Mouse (Mus musculus) heart, postnatal 36 days (tissue): ENCODE results near the gene Slc5a2. TPM values are rescaled to one million over a fixed set of nuclear protein-coding genes. Genes with fewer than 3 reads are reported as not detected.

Experiments used
- DNase-seq, 2 experiments: peaks; one replicate each; pipeline ENCODE4 v3.0.0; 2021 to 2022
- intact Hi-C: fragments of 180-260 bp; cut with DNase I; formaldehyde crosslinking; loops from one replicate; pipeline ENCODE4 v1.15.1; 2025
- total RNA-seq, 2 experiments: library from RNA; stranded (reverse); gene quantifications; 2 replicates each; pipeline ENCODE4 v1.2.3; 2021

The Slc5a2 gene
- total RNA-seq, result not detected

GRCm38 (mm10) chr7:128265411-128265810 is at the start of gene Slc5a2:
Slc5a2 (plus strand) TSS chr7:128265657.
- intact Hi-C loops, result no loop called here

GRCm38 (mm10) chr7:128219952-128220351 is 45.5 kb upstream of the Slc5a2 start:
- no peak for DNase-seq
- intact Hi-C loops, result no loop called here

More at GRCm38 (mm10) chr7:128265411-128265810, at the start of gene Slc5a2:
- no peak for DNase-seq

- DNase-seq, result no peak
- intact Hi-C loops, result no loop called here
Measured at GRCm38 (mm10) chr7:128220936-128221335, 44.5 kb upstream of the Slc5a2 start.

DNA sequence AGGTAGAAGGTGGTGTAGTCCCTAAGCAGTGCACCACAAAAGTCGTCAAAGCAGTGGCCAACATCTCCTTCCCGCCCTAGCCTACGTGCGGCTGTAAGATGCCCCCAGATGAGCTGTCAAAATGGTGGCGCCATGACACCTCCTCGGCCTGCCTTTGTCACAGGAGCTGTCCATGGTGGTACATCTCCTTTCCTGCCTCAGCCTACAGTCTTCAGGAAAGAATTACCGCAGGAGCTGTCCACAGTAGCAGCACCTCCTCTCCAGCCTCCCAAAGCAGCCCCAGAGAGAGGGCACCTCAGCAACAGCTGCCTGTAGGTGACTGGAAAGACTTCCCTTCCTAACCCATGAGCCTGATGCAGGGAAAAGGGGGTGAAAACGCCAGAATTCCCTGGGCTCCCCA is 33.7 kb upstream of the Slc5a2 start:
- DNase-seq, result no peak
- intact Hi-C loops, result no loop called here

DNA sequence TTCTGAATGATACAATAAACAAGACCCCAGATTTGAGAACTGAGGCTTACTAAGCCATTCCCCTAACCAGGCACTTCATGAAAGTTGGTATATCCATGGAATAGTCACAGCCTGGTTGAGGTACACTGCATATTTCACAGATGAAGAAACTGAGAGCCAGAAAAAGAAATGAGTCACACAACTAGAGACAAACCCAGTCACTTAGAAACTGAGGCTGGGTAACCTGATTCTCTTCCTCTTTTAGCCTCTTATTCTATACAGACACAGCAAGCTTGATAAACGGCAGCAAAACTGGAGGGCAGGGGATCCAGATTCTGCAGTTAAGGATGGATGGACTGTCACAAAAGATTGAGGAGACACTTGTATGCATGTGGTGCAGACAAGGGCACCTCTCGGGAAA is 30.7 kb upstream of the Slc5a2 start:
- intact Hi-C loops, result no loop called here
- DNase-seq, result no peak

DNA sequence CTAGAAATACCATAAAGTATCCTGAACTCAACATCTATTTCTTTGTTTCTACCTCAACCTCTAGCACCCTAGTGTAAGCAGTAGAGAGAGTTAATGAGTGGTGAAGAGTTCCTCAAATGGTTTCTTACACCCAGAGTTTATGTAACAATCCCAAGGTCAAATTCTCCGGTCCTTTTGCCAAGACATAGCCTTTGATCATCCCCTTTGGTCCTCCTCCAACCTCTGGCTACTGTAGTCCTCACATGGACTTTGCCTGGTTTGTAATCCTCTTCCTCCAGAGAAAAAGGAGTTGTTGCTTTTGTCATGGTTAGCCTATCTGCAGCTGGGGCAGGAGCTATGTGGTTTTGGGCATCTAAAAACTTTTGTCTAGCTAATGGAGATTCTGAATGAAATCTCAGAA is 30.0 kb upstream of the Slc5a2 start:
- no peak for DNase-seq
- intact Hi-C loops, result no loop called here

GRCm38 (mm10) chr7:128236426-128236825 is 29.0 kb upstream of the Slc5a2 start:
- DNase-seq, result no peak
- intact Hi-C loops, result no loop called here

GRCm38 (mm10) chr7:128236856-128237592 is 28.4 kb upstream of the Slc5a2 start, which contains the start of gene Armc5:
Armc5 (plus strand) TSS chr7:128237342.
- intact Hi-C loops, result loop anchor here (1.0 kb wide), 1 partner anchor 108 kb away; no protein-coding TSS in a partner anchor

GRCm38 (mm10) chr7:128237593-128237926 is 27.9 kb upstream of the Slc5a2 start:
- DNase-seq, result no peak
- intact Hi-C loops, result loop anchor here (1.0 kb wide), 1 partner anchor 108 kb away; no protein-coding TSS in a partner anchor

More at GRCm38 (mm10) chr7:128236856-128237592, 28.4 kb upstream of the Slc5a2 start, which contains the start of gene Armc5:
- DNase-seq, result peak; percentile 89 to 93

DNA sequence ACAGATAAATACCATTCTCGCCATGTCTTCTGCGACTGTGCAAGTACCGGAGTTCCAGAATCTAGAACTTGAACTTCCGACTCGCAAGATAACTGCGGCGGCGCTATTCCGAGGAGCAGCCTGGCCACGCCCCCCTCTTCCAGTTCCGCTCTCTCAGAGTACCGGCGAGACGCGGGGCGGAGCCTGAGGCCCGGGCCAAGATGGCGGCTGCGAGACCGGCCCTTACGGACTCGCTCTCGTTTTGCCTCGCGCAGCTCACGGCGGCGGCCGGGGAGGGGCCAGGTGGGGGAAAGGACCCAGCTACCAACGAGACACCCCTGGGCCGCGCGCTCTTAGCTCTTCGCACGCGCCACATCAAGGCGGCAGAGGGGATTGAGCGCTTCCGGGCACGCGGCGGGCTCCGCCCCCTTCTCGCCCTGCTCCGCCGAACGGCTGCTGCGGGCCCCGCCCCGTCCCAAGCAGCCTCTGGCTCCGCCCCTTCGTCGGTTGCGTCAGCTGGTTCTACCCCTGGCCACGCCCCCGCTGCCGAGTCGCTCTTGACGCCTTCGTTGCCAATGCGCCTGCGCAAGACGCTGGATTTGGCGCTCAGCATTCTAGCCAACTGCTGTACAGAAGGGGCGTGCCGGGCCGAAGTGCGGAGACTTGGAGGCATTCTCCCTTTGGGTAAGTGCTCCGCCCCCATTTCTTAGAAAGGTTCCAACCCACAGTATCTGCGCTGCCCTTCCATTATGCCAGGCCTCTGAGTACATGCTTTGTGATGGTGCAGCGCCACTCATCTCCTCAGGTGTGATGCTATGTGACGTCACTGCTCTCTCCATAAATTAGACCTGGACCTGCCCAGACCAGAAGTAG is 27.3 kb upstream of the Slc5a2 start, which contains the start of gene 9130023H24Rik:
Gene 9130023H24Rik, minus strand, starts transcription at position 105 of the 852 bp plus-strand sequence.
- intact Hi-C loops, result loop anchor here (1.0 kb wide), 1 partner anchor 107 kb away; no protein-coding TSS in a partner anchor
- peak; percentile 100 for DNase-seq

GRCm38 (mm10) chr7:128238991-128239390 is 26.5 kb upstream of the Slc5a2 start:
- intact Hi-C loops, result no loop called here
- DNase-seq, result no peak

- intact Hi-C loops, result loop anchor here (5.0 kb wide), 1 partner anchor 452 kb away; no protein-coding TSS in a partner anchor
- DNase-seq, result no peak
Measured at GRCm38 (mm10) chr7:128240131-128240784, 25.2 kb upstream of the Slc5a2 start.

- intact Hi-C loops, result loop anchor here (5.0 kb wide), 1 partner anchor 450 kb away; no protein-coding TSS in a partner anchor
- DNase-seq, result no peak
Measured at GRCm38 (mm10) chr7:128242331-128242730, 23.1 kb upstream of the Slc5a2 start.

- no peak for DNase-seq
- intact Hi-C loops, result loop anchor here (5.0 kb wide), 1 partner anchor 448 kb away; no protein-coding TSS in a partner anchor
Measured at GRCm38 (mm10) chr7:128243921-128244320, 21.5 kb upstream of the Slc5a2 start.

DNA sequence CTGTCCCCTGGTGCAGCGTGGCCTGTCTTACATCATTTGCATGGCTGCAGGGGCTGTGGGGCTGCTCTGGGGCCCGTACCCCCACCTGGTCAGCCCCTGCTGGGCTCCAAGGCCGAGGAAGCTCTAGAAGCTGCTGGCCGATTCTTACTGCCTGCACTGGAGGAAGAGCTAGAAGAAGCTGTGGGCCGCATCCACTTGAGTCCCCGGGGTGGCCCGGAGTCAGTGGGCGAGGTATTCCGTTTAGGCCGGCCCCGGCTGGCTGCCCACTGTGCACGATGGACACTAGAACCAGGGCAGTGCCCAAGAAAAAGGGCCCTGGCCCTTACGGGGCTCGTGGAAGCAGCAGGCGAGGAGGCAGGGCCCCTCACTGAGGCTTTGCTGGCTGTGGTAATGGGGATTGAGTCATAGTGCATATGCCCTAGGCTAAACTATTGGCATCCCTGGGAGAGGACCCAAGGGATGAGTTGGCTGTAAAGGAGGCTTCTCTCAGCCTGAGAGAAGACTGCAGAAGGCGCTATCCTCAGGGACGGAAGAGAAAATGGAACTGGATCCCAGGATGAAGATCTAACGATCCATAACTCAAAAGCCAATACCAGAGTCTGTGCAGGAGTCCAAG is 20.9 kb upstream of the Slc5a2 start:
- intact Hi-C loops, result loop anchor here (5.0 kb wide), 4 partner anchors 53 to 463 kb away; partner anchors contain the start of genes BC017158 and Tial1
- no peak for DNase-seq

DNA sequence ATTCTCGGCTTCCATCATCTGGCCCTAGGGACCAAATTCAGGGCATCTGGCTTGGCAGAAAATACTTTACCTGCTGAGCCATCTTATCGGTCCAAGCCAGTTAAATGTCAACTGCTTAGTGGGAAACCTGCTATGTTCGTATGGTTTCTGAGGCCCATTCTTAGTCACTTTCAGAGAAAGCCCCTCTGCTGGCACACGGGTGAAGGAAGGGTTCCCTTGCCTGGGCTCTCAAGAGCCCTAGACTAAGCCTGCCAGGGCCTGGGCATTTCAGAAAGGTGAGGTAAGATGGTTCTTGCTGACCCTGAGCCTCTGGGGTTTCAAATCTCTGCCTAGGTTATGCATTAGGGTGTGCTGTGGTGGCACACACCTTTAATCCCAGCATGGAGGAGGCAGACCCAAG is 19.9 kb upstream of the Slc5a2 start:
- intact Hi-C loops, result loop anchor here (5.0 kb wide), 3 partner anchors 52 to 462 kb away; partner anchors contain the start of genes BC017158 and Tial1
- DNase-seq, result no peak

- DNase-seq, result peak; percentile 63 to 71
Measured at GRCm38 (mm10) chr7:128246496-128247391, 18.7 kb upstream of the Slc5a2 start, which contains the start of gene Tgfb1i1. Tgfb1i1 (plus strand) TSS chr7:128246812.

DNA sequence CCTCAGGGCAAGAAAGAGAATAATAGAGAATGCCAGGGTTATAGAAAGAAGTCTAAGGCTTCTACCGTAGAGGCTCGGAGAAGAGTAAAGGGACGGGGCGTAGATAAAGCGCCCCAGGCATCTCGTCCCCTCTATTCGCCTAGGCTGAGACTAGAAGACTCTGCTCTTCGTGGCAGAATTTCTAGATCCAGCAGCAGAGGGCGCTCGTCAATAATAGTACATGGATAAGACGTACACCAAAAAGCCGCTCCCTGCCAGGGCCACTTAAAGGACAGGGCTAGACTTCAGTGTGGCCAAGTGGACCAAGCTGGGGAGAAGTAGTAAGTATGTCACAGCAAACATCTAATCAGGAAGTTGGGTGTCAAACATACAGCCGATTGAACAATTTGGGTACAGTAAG is 18.0 kb upstream of the Slc5a2 start:
- DNase-seq, result peak; percentile 86 to 92
- intact Hi-C loops, result loop anchor here (1.0 to 5.0 kb wide), 4 partner anchors 50 to 460 kb away; partner anchors contain the start of genes BC017158 and Tial1

More at GRCm38 (mm10) chr7:128246496-128247391, 18.7 kb upstream of the Slc5a2 start, which contains the start of gene Tgfb1i1:
- intact Hi-C loops, result loop anchor here (1.0 to 5.0 kb wide), 4 partner anchors 51 to 461 kb away; partner anchors contain the start of genes BC017158 and Tial1
